Mouse (Mus musculus) E14TG2a.4 (cell line): ENCODE data around the gene Atp6v1fnb.
A peak's percentile ranks its signal among the peaks of the same experiment; 100 is the strongest.

Source experiments
- H3K27me3 ChIP-seq: 2 replicates; pipeline ENCODE4 v1.6.1; 2014; ENCODE audit warnings: low read length, control low read depth; ENCODE audit not compliant: insufficient read depth
- H3K36me3 ChIP-seq: 2 replicates; pipeline ENCODE4 v1.6.1; 2014; ENCODE audit warnings: low read length, control low read depth; ENCODE audit not compliant: insufficient read depth
- H3K4me1 ChIP-seq: replicated peaks from 2 replicates; pipeline ENCODE4 v1.6.1; 2014; ENCODE audit warnings: low read depth, low read length, control low read depth
- H3K4me3 ChIP-seq: replicated peaks from 2 replicates; pipeline ENCODE4 v1.5.1; 2014; ENCODE audit warnings: mild to moderate bottlenecking, low read length
- H3K9me3 ChIP-seq: 2 replicates; pipeline ENCODE4 v1.6.1; 2014; ENCODE audit warnings: low read length, control low read depth
- CTCF ChIP-seq: conservative IDR thresholded peaks from 2 replicates; pipeline ENCODE4 v1.5.1; 2014; ENCODE audit warnings: low read length
- NANOG ChIP-seq: IDR thresholded peaks from 2 replicates; pipeline ENCODE4 v1.6.1; 2014; ENCODE audit warnings: borderline replicate concordance, low read length, mixed read lengths
- POU5F1 ChIP-seq: IDR thresholded peaks from 2 replicates; pipeline ENCODE4 v1.6.1; 2014; ENCODE audit warnings: low read length, borderline replicate concordance

The Atp6v1fnb gene

GRCm38 (mm10) chr6:29433038-29433803 is 38.0 kb upstream of the Atp6v1fnb start, which contains the start of gene Flnc:
Gene Flnc, plus strand, starts transcription at chr6:29433256.
- Histone ChIP-seq H3K27me3 (peaks cover 47% of the 10 kb centered on the region), H3K9me3 (no peaks in the 10 kb centered on the region), H3K36me3 (no peaks in the 10 kb centered on the region), H3K4me1 (peaks cover 54% of the 10 kb centered on the region), H3K4me3 (peak within 1 kb of the TSS; percentile 73)
- TF ChIP-seq POU5F1 (no peak), CTCF (no peak), NANOG (no peak)

GRCm38 (mm10) chr6:29433804-29434795 is 37.1 kb upstream of the Atp6v1fnb start:
- no peaks in the 10 kb centered on the region for H3K36me3 ChIP-seq
- peaks cover 54% of the 10 kb centered on the region for H3K27me3 ChIP-seq
- TF ChIP-seq POU5F1 (no peak), NANOG (no peak), CTCF (no peak)

GRCm38 (mm10) chr6:29434911-29435691 is 36.1 kb upstream of the Atp6v1fnb start:
- TF ChIP-seq NANOG (no peak), CTCF (no peak), POU5F1 (no peak)
- Histone ChIP-seq H3K4me3 (peak overlapping the region; percentile 73), H3K36me3 (no peaks in the 10 kb centered on the region), H3K27me3 (peaks cover 61% of the 10 kb centered on the region), H3K9me3 (no peaks in the 10 kb centered on the region), H3K4me1 (peaks cover 54% of the 10 kb centered on the region)

More at GRCm38 (mm10) chr6:29433804-29434795, 37.1 kb upstream of the Atp6v1fnb start:
- Histone ChIP-seq H3K4me1 (peaks cover 54% of the 10 kb centered on the region), H3K4me3 (peak overlapping the region; percentile 73), H3K9me3 (no peaks in the 10 kb centered on the region)

GRCm38 (mm10) chr6:29435940-29436451 is 35.2 kb upstream of the Atp6v1fnb start:
- Histone ChIP-seq H3K36me3 (no peaks in the 10 kb centered on the region), H3K9me3 (no peaks in the 10 kb centered on the region), H3K27me3 (peaks cover 63% of the 10 kb centered on the region), H3K4me1 (peaks cover 53% of the 10 kb centered on the region), H3K4me3 (peak overlapping the region; percentile 73; the same call in 1 of the 2 replicates)
- no peak for TF ChIP-seq POU5F1
- TF ChIP-seq NANOG = no peak

GRCm38 (mm10) chr6:29436461-29436934 is 34.7 kb upstream of the Atp6v1fnb start:
- peaks cover 55% of the 10 kb centered on the region for H3K4me1 ChIP-seq
- TF ChIP-seq POU5F1 (no peak), CTCF (no peak), NANOG (no peak)
- peaks cover 58% of the 10 kb centered on the region for H3K27me3 ChIP-seq
- no peaks in the 10 kb centered on the region for H3K36me3 ChIP-seq
- peak overlapping the region; percentile 37; the same call in 1 of the 2 replicates for H3K4me3 ChIP-seq
- H3K9me3 ChIP-seq = no peaks in the 10 kb centered on the region

- H3K36me3 ChIP-seq = no peaks in the 10 kb centered on the region
- peaks cover 66% of the 10 kb centered on the region for H3K4me1 ChIP-seq
- TF ChIP-seq NANOG (no peak), CTCF (no peak)
- H3K27me3 ChIP-seq = peaks cover 50% of the 10 kb centered on the region
- no peaks in the 10 kb centered on the region for H3K9me3 ChIP-seq
- H3K4me3 ChIP-seq = no peak overlapping the region
These were observed 32.0 kb upstream of the Atp6v1fnb start for GRCm38 (mm10) chr6:29439251-29439650.

- Histone ChIP-seq H3K4me1 (peaks cover 60% of the 10 kb centered on the region), H3K9me3 (no peaks in the 10 kb centered on the region), H3K4me3 (no peak overlapping the region), H3K27me3 (peaks cover 45% of the 10 kb centered on the region), H3K36me3 (no peaks in the 10 kb centered on the region)
- TF ChIP-seq POU5F1 (no peak), NANOG (no peak), CTCF (no peak)
These were observed 31.4 kb upstream of the Atp6v1fnb start for GRCm38 (mm10) chr6:29439789-29440188.
